Mouse (Mus musculus): Measurements from ENCODE around the gene A330070K13Rik. TPM values are rescaled to one million over a fixed set of nuclear protein-coding genes. Genes with fewer than 3 reads are reported as not detected.
A peak's percentile ranks its signal among the peaks of the same experiment; 100 is the strongest.

Gene A330070K13Rik
- polyA plus RNA-seq, 1 experiment, result 1.8 TPM

DNA sequence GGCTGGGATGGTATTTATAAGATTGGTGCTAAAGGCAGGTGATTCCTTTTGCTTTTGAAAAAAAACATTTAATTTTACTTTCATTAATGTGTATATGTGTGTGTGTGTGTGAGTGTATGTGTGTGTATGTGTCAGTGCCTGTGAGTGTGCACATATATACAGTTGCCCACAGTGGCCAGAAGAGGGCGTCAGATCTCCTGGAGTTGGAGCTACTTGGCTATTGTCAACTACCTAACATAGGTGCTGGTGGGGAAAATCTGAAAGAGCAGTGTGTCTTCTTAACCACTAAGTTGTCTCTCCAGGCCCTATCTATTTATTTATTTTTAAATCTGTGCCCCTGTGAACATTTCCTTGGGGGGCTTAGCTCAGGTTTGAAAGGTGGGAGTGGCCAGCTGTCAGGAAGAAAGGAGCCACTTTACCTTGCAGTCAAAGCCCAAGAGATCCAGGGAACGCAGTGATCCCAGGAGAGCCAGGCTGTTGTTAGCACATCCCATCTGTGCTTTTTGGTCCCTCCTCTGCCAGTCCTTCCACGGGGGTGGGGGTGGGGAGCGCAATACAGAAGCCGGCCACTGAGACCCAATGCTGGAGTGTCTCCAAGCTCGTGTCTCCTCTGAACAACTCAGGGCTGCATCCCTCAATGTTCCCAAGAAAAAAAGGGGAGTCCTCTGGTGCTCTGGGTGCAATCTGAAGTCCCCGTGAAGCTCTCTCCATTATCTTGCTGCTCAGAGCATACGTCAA is 9.4 kb upstream of the A330070K13Rik start:
- H3K27ac ChIP-seq (ENCODE audit: insufficient read depth, low read length), result peak overlapping the region; percentile 82
- 24% methylated on average over 8 of the region's 8 CpGs for WGBS
- no peak for DNase-seq
- H3K4me3 ChIP-seq (replicated peaks; ENCODE audit: insufficient read depth, low read depth, low read length), result no peak overlapping the region
- peak; percentile 14; the same call in 1 of the 2 replicates for TF ChIP-seq CTCF (IDR thresholded peaks at IDR 0.05; ENCODE audit: borderline replicate concordance, insufficient read depth, low read depth, low read length)
- no peak for TF ChIP-seq POLR2A (IDR thresholded peaks at IDR 0.05; ENCODE audit: borderline replicate concordance, insufficient read depth, low read length)
- no peaks in the 10 kb centered on the region for H3K27me3 ChIP-seq (ENCODE audit: control insufficient read depth, insufficient read depth, low read length)
- H3K4me1 ChIP-seq (ENCODE audit: control insufficient read depth, insufficient read depth, low read length), result peaks cover 23% of the 10 kb centered on the region

DNA sequence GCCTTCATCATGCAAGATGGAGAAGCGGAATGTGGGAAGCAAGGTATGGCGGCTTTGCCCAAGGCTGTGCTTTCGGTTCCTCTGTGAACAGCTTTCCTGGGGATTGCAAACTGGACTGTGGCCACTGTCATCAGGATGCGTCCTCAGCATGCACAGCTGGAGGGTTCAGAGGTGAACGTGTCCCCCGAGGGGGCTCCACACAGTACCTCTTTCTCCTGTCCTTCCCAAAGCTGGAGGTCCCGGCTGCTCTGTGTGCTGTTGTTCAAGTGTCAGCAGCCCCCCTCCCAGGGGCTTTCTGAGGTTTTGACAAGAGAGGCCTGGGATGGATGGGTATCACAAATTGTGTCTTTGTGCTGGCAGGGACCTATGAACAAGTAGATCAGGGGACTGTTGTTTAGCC is 2.0 kb upstream of the A330070K13Rik start:
- Histone ChIP-seq H3K4me3 (replicated peaks; ENCODE audit: insufficient read depth, low read depth, low read length) (no peak overlapping the region), H3K4me1 (ENCODE audit: control insufficient read depth, insufficient read depth, low read length) (peaks cover 38% of the 10 kb centered on the region), H3K27ac (ENCODE audit: insufficient read depth, low read length) (peak overlapping the region; percentile 68), H3K27me3 (ENCODE audit: control insufficient read depth, insufficient read depth, low read length) (no peaks in the 10 kb centered on the region)
- TF ChIP-seq CTCF (IDR thresholded peaks at IDR 0.05; ENCODE audit: borderline replicate concordance, insufficient read depth, low read depth, low read length), result no peak
- TF ChIP-seq POLR2A (IDR thresholded peaks at IDR 0.05; ENCODE audit: borderline replicate concordance, insufficient read depth, low read length), result no peak
- 66% methylated on average over 7 of the region's 7 CpGs for WGBS
- no peak for DNase-seq

DNA sequence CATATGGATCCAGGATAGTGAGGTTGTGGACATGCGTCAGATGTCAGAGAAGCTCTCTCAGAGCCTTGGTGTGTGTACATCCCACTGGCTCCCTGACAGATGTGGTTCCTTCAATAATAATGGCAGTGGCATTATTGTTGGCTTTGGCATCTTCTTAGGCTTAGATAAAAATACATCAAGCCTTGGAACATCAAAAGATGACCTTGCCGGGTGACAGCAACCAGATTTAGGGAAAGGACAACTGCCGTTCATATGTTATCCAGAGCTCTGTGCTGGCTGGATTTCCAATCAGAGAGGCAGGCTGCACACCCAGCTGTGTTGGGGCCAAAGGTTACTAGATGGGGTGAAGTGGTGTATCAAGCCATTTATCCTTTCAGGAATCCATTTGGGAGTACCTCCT is 9.0 kb downstream of the A330070K13Rik start:
- no peak for TF ChIP-seq CTCF (IDR thresholded peaks at IDR 0.05; ENCODE audit: borderline replicate concordance, insufficient read depth, low read depth, low read length)
- TF ChIP-seq POLR2A (IDR thresholded peaks at IDR 0.05; ENCODE audit: borderline replicate concordance, insufficient read depth, low read length), result no peak
- Histone ChIP-seq H3K27ac (ENCODE audit: insufficient read depth, low read length) (no peak overlapping the region), H3K27me3 (ENCODE audit: control insufficient read depth, insufficient read depth, low read length) (no peaks in the 10 kb centered on the region), H3K4me1 (ENCODE audit: control insufficient read depth, insufficient read depth, low read length) (peaks cover 15% of the 10 kb centered on the region), H3K4me3 (replicated peaks; ENCODE audit: insufficient read depth, low read depth, low read length) (no peak overlapping the region)
- no peak for DNase-seq
- WGBS, result 86% methylated on average over 3 of the region's 3 CpGs

DNA sequence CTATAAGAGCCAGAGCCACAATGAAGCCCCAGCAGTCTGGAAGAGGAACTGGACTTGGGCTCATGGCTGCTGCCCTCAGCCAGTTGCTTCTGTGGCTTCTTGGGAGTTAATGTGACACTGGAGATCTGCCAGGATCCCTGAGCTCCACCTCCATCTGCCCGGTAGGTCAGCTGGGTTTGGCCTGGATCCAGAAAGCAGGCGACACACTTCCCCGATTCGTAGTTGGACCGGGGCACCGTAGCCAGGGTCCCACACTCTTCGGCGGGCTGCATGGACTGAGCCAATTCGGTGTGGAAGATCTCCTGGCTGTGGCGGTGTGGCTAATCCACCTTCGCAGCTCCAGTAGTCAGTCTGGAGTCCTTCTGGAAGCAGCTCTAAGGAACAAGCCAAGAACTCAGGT is 15.2 kb downstream of the A330070K13Rik start, which contains the start of gene Caln1:
Gene Caln1, plus strand, starts transcription at position 219 of the 400 bp plus-strand sequence.
- Histone ChIP-seq H3K27me3 (ENCODE audit: control insufficient read depth, insufficient read depth, low read length) (no peaks in the 10 kb centered on the region), H3K4me3 (replicated peaks; ENCODE audit: insufficient read depth, low read depth, low read length) (peak within 1 kb of the TSS; percentile 69), H3K27ac (ENCODE audit: insufficient read depth, low read length) (peak within 1 kb of the TSS; percentile 92), H3K4me1 (ENCODE audit: control insufficient read depth, insufficient read depth, low read length) (peaks cover 16% of the 10 kb centered on the region)
- DNase-seq, result peak; percentile 92 to 95
- WGBS, result 2% methylated on average over 11 of the region's 11 CpGs
- TF ChIP-seq POLR2A (IDR thresholded peaks at IDR 0.05; ENCODE audit: borderline replicate concordance, insufficient read depth, low read length), result peak; percentile 74
- TF ChIP-seq CTCF (IDR thresholded peaks at IDR 0.05; ENCODE audit: borderline replicate concordance, insufficient read depth, low read depth, low read length), result no peak

DNA sequence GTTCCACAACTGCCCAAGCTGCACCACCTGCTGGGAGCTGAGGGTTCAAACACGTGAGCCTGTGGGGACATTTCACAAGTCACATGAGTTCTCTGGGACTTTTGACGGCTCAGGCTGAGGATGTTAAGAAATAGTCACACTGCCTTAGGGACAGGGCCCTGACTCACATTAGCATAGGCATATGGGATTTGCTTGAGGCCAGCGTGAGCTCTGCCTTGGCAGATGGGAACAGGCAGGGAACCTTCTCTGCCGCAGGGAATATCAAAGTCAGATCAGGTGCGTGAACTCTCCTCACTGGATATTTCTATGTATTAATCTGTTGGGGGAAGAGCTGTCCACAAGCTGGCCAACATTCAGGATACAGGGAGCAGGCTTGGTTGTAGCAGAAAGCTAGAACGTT is 16.2 kb downstream of the A330070K13Rik start:
- DNase-seq, result peak; percentile 87 to 93

DNA sequence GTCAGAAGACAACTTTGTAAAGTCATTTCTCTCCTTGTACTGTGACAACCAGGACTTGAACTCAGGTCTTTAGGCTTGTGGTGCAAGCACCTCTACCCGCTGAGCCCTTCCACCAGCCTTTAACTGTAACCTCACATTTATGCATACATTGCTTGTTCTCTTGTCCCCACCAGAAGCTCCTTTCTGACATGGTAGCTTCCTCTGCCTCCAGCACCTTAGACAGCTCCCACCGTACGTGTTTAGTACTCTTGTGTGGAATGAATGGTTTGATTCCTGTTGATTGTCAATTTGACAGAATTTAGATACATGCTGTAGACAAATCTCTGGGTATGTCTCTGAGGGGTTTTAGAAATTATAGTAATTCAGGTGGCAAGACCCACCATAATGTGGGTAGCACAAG is 20.7 kb downstream of the A330070K13Rik start:
- no peak for DNase-seq
- TF ChIP-seq POLR2A (IDR thresholded peaks at IDR 0.05; ENCODE audit: borderline replicate concordance, insufficient read depth, low read length) (no peak), CTCF (IDR thresholded peaks at IDR 0.05; ENCODE audit: borderline replicate concordance, insufficient read depth, low read depth, low read length) (no peak)
- Histone ChIP-seq H3K4me1 (ENCODE audit: control insufficient read depth, insufficient read depth, low read length) (peaks cover 10% of the 10 kb centered on the region), H3K4me3 (replicated peaks; ENCODE audit: insufficient read depth, low read depth, low read length) (no peak overlapping the region), H3K27me3 (ENCODE audit: control insufficient read depth, insufficient read depth, low read length) (no peaks in the 10 kb centered on the region), H3K27ac (ENCODE audit: insufficient read depth, low read length) (no peak overlapping the region)
- 87% methylated on average over 3 of the region's 3 CpGs for WGBS

More for the DNA sequence above, 16.2 kb downstream of the A330070K13Rik start:
- peak overlapping the region; percentile 8 for H3K4me3 ChIP-seq (replicated peaks; ENCODE audit: insufficient read depth, low read depth, low read length)
- WGBS, result 12% methylated on average over 6 of the region's 6 CpGs
- H3K27me3 ChIP-seq (ENCODE audit: control insufficient read depth, insufficient read depth, low read length), result no peaks in the 10 kb centered on the region
- peak overlapping the region; percentile 92 for H3K27ac ChIP-seq (ENCODE audit: insufficient read depth, low read length)
- H3K4me1 ChIP-seq (ENCODE audit: control insufficient read depth, insufficient read depth, low read length), result peaks cover 16% of the 10 kb centered on the region
- TF ChIP-seq CTCF (IDR thresholded peaks at IDR 0.05; ENCODE audit: borderline replicate concordance, insufficient read depth, low read depth, low read length), result no peak
- TF ChIP-seq POLR2A (IDR thresholded peaks at IDR 0.05; ENCODE audit: borderline replicate concordance, insufficient read depth, low read length), result peak; percentile 33; the same call in 1 of the 2 replicates

DNA sequence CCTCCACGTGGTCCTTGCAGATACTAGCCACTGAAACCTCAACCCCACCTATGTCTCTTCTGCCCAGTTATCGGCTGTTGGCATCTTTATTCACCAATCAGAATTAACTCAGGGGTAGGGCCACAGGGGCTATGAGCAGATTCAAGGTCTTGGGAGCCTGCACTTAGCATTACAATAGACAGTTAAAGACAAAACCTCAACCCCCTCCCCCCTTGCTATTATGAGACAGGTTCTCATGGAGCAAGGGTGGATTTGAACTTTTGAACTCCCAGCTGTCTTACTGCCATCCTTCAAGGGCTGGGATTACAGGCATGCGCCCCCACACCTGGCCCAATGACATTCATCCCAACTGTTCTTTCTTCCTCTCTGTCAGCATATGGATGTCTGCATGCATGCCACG is 21.3 kb downstream of the A330070K13Rik start:
- H3K4me3 ChIP-seq (replicated peaks; ENCODE audit: insufficient read depth, low read depth, low read length), result no peak overlapping the region
- peaks cover 5% of the 10 kb centered on the region for H3K4me1 ChIP-seq (ENCODE audit: control insufficient read depth, insufficient read depth, low read length)
- DNase-seq, result no peak
- H3K27me3 ChIP-seq (ENCODE audit: control insufficient read depth, insufficient read depth, low read length), result no peaks in the 10 kb centered on the region
- H3K27ac ChIP-seq (ENCODE audit: insufficient read depth, low read length), result no peak overlapping the region
- 74% methylated on average over 4 of the region's 4 CpGs for WGBS
- TF ChIP-seq POLR2A (IDR thresholded peaks at IDR 0.05; ENCODE audit: borderline replicate concordance, insufficient read depth, low read length), result no peak
- no peak for TF ChIP-seq CTCF (IDR thresholded peaks at IDR 0.05; ENCODE audit: borderline replicate concordance, insufficient read depth, low read depth, low read length)

DNA sequence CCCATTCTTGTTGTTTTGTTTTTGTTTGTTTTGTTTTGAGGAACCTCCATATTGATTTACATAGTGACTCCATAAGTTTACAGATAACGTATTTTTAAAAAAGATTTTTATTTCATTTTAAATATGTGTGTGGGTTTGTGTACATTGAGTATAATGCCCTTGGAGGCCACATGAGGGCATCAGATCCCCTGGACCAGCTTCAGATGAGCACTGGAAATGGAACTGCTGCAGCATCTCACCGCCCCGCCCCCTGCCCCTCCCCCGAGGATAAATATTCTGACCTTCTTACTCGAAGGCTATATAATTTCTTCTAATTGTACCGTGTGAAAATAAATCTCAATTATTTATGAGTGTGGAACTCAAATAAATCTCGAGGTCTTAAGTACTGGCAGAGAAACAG is 29.2 kb downstream of the A330070K13Rik start:
- TF ChIP-seq CTCF (IDR thresholded peaks at IDR 0.05; ENCODE audit: borderline replicate concordance, insufficient read depth, low read depth, low read length), result peak; percentile 54
- no peak for TF ChIP-seq POLR2A (IDR thresholded peaks at IDR 0.05; ENCODE audit: borderline replicate concordance, insufficient read depth, low read length)
- no peaks in the 10 kb centered on the region for H3K4me1 ChIP-seq (ENCODE audit: control insufficient read depth, insufficient read depth, low read length)
- H3K27me3 ChIP-seq (ENCODE audit: control insufficient read depth, insufficient read depth, low read length), result no peaks in the 10 kb centered on the region
- DNase-seq, result no peak
- 61% methylated on average over 7 of the region's 7 CpGs for WGBS
- no peak overlapping the region for H3K27ac ChIP-seq (ENCODE audit: insufficient read depth, low read length)
- H3K4me3 ChIP-seq (replicated peaks; ENCODE audit: insufficient read depth, low read depth, low read length), result no peak overlapping the region

Data from cerebellum, adult 2 months (tissue).